Comparison of ENCODE assay signal across 17 mouse cellular contexts in the genomic region with DNA sequence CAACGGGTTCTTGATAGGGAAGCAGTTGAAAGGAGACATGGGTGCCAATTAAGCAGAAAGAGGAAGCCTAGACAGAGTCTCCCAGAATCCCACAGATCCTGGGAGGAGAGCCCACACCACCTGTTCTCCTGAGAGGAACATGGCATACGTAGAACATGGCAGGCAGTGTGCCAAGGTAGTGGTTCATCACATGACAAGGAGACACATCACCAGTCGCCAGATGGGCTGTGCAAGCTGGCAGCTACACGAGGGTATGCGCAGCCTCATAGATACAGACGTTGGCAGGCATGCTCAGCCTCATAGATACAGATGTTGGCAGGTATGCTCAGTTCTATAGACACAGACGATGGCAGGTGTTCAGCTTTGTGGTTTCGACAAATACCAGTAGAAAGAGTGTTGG.
DNase-seq lines count a peak whose midpoint lies in the region; ATAC-seq lines count a peak whose summit lies in the region.
"Had no signal": no experiment of that assay in that cellular context is flagged by ENCODE, and none has a peak within 500 bp of the region (broad histone marks: within the 10 kb centered on the region; RNA-seq: fewer than 3 reads in every experiment).

No protein-coding gene starts in this region.

- 85% methylated on average over 8 of the region's 8 CpGs for WGBS in heart, embryonic 11.5 days (ENCODE audit: insufficient replicate concordance)
- 79% methylated on average over 8 of the region's 8 CpGs for WGBS in hindbrain, embryonic 14.5 days
- 94% methylated on average over 8 of the region's 8 CpGs for WGBS in kidney, embryonic 16.5 days

- no peak overlapping the region for H3K4me3 ChIP-seq in heart, embryonic 11.5 days (ENCODE audit: low read depth, low read length)
- no peak overlapping the region for H3K4me3 ChIP-seq in hindbrain, embryonic 14.5 days (replicated peaks; ENCODE audit: low read length)
- H3K4me3 ChIP-seq in kidney, embryonic 16.5 days (ENCODE audit: low read length), result no peak overlapping the region
- H3K4me3 ChIP-seq: erythroblast, embryonic 14.5 days; heart, embryonic 13.5 days; hindbrain, embryonic 13.5 days; liver, embryonic 13.5 days; midbrain, embryonic 13.5 days; stomach, embryonic 15.5 days had no signal

- H3K27me3 ChIP-seq in heart, embryonic 11.5 days (ENCODE audit: control insufficient read depth, insufficient read depth, low read length), result no peaks in the 10 kb centered on the region
- H3K27me3 ChIP-seq in hindbrain, embryonic 14.5 days (ENCODE audit: control insufficient read depth, insufficient read depth, low read length), result no peaks in the 10 kb centered on the region
- H3K27me3 ChIP-seq in kidney, embryonic 16.5 days (ENCODE audit: insufficient read depth, low read length), result no peaks in the 10 kb centered on the region
- H3K27me3 ChIP-seq: CH12.LX; heart, embryonic 13.5 days; hindbrain, embryonic 13.5 days; liver, embryonic 13.5 days; midbrain, embryonic 13.5 days; stomach, embryonic 15.5 days had no signal

- peaks cover 43% of the 10 kb centered on the region for H3K4me1 ChIP-seq in heart, embryonic 11.5 days (ENCODE audit: control insufficient read depth, insufficient read depth, low read length)
- peaks cover 37% of the 10 kb centered on the region for H3K4me1 ChIP-seq in hindbrain, embryonic 14.5 days (replicated peaks; ENCODE audit: control insufficient read depth, insufficient read depth, low read length)
- peaks cover 39% of the 10 kb centered on the region for H3K4me1 ChIP-seq in kidney, embryonic 16.5 days (ENCODE audit: insufficient read depth, low read length)

- no peak overlapping the region for H3K9ac ChIP-seq in heart, embryonic 11.5 days (ENCODE audit: low read depth, low read length)
- H3K9ac ChIP-seq in hindbrain, embryonic 14.5 days, result no peak overlapping the region
- H3K9ac ChIP-seq in kidney, embryonic 16.5 days (replicated peaks; ENCODE audit: low read length), result no peak overlapping the region
- H3K9ac ChIP-seq: heart, embryonic 13.5 days; hindbrain, embryonic 13.5 days; liver, embryonic 13.5 days; midbrain, embryonic 13.5 days; stomach, embryonic 15.5 days had no signal

- H3K27ac ChIP-seq in heart, embryonic 11.5 days (ENCODE audit: low read depth, low read length), result no peak overlapping the region
- H3K27ac ChIP-seq in hindbrain, embryonic 14.5 days, result no peak overlapping the region
- H3K27ac ChIP-seq in kidney, embryonic 16.5 days (ENCODE audit: low read length), result no peak overlapping the region
- H3K27ac ChIP-seq: heart, embryonic 13.5 days; hindbrain, embryonic 13.5 days; liver, embryonic 13.5 days; midbrain, embryonic 13.5 days; stomach, embryonic 15.5 days had no signal

- ATAC-seq in heart, embryonic 11.5 days (replicated peaks; ENCODE audit: insufficient number of reproducible peaks, low FRiP score, low TSS enrichment), result no peak
- ATAC-seq in hindbrain, embryonic 14.5 days (ENCODE audit: low FRiP score), result no peak
- no peak for ATAC-seq in kidney, embryonic 16.5 days (ENCODE audit: low FRiP score, low TSS enrichment)
- ATAC-seq: midbrain, embryonic 13.5 days had no signal

- H3K36me3 ChIP-seq in heart, embryonic 11.5 days (ENCODE audit: control insufficient read depth, insufficient read depth, low read length), result no peaks in the 10 kb centered on the region
- no peaks in the 10 kb centered on the region for H3K36me3 ChIP-seq in hindbrain, embryonic 14.5 days (replicated peaks; ENCODE audit: control insufficient read depth, insufficient read depth)
- no peaks in the 10 kb centered on the region for H3K36me3 ChIP-seq in kidney, embryonic 16.5 days (ENCODE audit: insufficient read depth, low read length)
- H3K36me3 ChIP-seq: heart, embryonic 13.5 days; hindbrain, embryonic 13.5 days; liver, embryonic 13.5 days; midbrain, embryonic 13.5 days; stomach, embryonic 15.5 days had no signal

- peak; percentile 90 for DNase-seq in heart, adult 11 months
- peak; percentile 79 for DNase-seq in right cerebral cortex, postnatal 14 days
- no peak for DNase-seq in right cerebral cortex, adult 18-20 months
- DNase-seq in layer of hippocampus, postnatal 36 days, result peak; percentile 56 to 70
- DNase-seq in thymus, postnatal 4 days, result peak; percentile 56
- no peak for DNase-seq in hindbrain, embryonic 14.5 days (ENCODE audit: low spot score)
- DNase-seq: gastrocnemius, postnatal 14 days; liver, embryonic 13.5 days; lung, postnatal 14 days had no signal

- H3K4me2 ChIP-seq in heart, embryonic 11.5 days, result no peak overlapping the region
- no peak overlapping the region for H3K4me2 ChIP-seq in hindbrain, embryonic 14.5 days (replicated peaks)
- no peak overlapping the region for H3K4me2 ChIP-seq in kidney, embryonic 16.5 days (replicated peaks; ENCODE audit: low read depth, low read length)
- H3K4me2 ChIP-seq: heart, embryonic 13.5 days; hindbrain, embryonic 13.5 days; liver, embryonic 13.5 days; midbrain, embryonic 13.5 days; stomach, embryonic 15.5 days had no signal

- H3K9me3 ChIP-seq in heart, embryonic 11.5 days (replicated peaks; ENCODE audit: control insufficient read depth, low read length), result no peaks in the 10 kb centered on the region
- H3K9me3 ChIP-seq in hindbrain, embryonic 14.5 days (ENCODE audit: control insufficient read depth, low read length), result no peaks in the 10 kb centered on the region
- no peaks in the 10 kb centered on the region for H3K9me3 ChIP-seq in kidney, embryonic 16.5 days (ENCODE audit: low read length)
- H3K9me3 ChIP-seq: heart, embryonic 13.5 days; hindbrain, embryonic 13.5 days; liver, embryonic 13.5 days; midbrain, embryonic 13.5 days; stomach, embryonic 15.5 days had no signal

Comparison
In these comparisons a context has a peak if more than half of its experiments do, and no peak if none do; other contexts are left out.
1. DNase-seq: peak in heart, adult 11 months (single experiment), right cerebral cortex, postnatal 14 days (single experiment), layer of hippocampus, postnatal 36 days (2 of 2) and thymus, postnatal 4 days (single experiment); none in right cerebral cortex, adult 18-20 months (single experiment) and hindbrain, embryonic 14.5 days (single experiment).